Mouse (Mus musculus) olfactory bulb, adult 2 months (tissue): Measurements from ENCODE around the gene Cdh4.

ENCODE experiments used
- CTCF ChIP-seq: fragments of 200-500 bp; IDR thresholded peaks from 2 replicates; pipeline ENCODE4 v1.5.1; 2012; ENCODE audit warnings: low read depth, mild to moderate bottlenecking, low read length, moderate library complexity; ENCODE audit not compliant: insufficient read depth
- POLR2A ChIP-seq: fragments of 200-500 bp; IDR thresholded peaks from 2 replicates; pipeline ENCODE4 v1.6.1; 2012; ENCODE audit warnings: mild to moderate bottlenecking, low read depth, low read length, moderate library complexity; ENCODE audit not compliant: insufficient read depth

DNA sequence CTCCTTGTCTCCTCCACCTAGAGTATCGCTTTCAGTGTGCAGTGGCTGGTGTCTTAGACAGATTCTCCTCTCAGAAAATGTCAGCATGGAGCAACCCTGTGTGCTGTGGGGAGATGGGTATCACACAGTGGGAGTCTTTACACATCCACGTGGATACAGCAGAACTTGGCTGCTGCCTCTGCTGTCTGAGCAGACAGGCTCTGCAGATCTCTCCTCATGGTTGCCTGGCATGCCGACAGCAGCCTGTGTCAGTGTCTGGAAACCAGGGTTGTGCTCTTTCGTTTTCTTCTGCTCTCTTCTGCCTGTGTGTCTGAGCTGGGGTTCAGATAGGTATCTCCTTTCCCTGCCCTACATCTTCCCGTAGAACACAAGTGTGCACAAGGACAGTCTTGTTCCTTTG is 237.6 kb downstream of the Cdh4 start:
- TF ChIP-seq CTCF (no peak), POLR2A (no peak)
